Mouse (Mus musculus) embryo, embryonic 9.5 days (tissue): ENCODE measurements around the gene Fam160b1.

Source experiments
- DNase-seq: peaks from one replicate; pipeline ENCODE4 v3.0.0-alpha.2; 2017; ENCODE audit errors: extremely low spot score

Fam160b1 gene

GRCm38 (mm10) chr19:57343860-57344259, 16.6 kb upstream of the Fam160b1 start:
- DNase-seq: no peak

- no peak for DNase-seq
Observed at GRCm38 (mm10) chr19:57344678-57345077, 15.8 kb upstream of the Fam160b1 start.

- no peak for DNase-seq
Observed at GRCm38 (mm10) chr19:57349096-57349495, 11.4 kb upstream of the Fam160b1 start.

DNA sequence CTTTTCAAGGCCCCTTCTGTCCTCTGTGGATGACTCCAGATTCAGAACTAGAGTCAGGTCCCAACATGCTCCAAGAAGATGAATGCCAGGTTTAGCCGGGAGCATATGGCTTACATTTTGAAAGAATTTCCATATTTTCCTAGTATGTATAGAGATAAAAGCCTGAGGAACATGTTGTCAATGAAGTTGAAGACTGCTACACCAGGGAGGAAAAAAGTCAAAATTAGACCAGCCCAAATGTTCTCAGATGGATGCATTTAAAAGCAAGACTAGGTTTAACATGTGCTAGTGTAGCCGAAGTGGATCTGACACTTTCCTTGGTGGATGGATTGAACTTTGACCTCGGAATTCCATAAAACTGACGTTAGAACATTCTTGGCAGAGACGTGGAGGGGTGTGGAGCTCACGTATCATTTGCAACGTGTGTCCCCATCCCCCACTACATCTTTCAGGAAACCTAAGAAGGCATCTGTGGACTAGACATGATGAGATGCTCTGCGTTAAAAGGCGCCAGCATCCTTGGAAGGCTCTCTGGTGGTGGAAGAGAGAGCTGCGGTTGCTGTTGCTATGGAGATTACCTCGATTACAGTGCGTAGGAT, 8.0 kb upstream of the Fam160b1 start:
- no peak for DNase-seq

GRCm38 (mm10) chr19:57353228-57353627, 7.3 kb upstream of the Fam160b1 start:
- no peak for DNase-seq

DNA sequence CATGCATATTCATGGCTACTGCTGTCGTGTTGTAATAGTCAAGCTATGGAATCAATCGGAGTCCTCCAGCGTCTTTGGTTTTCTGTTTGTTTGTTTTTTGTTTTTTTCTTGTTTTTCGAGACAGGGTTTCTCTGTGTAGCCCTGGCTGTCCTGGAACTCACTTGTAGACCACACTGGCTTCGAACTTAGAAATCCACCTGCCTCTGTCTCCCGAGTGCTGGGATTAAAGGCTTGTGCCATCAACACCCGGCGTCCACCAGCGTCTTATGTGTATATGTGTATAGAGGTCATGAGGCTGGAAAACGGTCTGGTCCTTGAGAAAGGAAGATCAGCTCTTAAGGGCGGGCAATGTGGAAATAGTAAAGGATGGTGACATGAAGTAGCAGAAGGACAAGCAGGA, 6.4 kb upstream of the Fam160b1 start:
- no peak for DNase-seq

DNA sequence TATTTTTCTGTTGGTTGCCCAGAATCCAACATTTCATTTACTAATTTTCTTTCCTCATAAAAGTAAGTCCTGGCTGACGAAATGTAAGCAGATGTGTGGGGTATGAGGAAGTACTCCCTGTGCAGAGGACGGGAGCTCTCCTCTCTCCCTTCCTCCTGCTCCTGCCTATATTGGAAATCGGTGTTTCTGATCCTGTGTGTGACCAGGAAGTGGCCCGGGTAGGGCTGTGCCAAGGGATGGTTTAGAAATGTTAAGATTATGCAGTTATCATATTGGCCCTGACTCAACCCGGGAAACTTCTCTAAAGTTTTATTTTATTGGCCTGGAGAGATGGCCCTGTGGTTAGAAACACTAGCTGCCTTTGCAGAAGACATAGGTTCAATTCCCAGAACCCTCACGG, 5.8 kb upstream of the Fam160b1 start:
- DNase-seq: no peak

DNA sequence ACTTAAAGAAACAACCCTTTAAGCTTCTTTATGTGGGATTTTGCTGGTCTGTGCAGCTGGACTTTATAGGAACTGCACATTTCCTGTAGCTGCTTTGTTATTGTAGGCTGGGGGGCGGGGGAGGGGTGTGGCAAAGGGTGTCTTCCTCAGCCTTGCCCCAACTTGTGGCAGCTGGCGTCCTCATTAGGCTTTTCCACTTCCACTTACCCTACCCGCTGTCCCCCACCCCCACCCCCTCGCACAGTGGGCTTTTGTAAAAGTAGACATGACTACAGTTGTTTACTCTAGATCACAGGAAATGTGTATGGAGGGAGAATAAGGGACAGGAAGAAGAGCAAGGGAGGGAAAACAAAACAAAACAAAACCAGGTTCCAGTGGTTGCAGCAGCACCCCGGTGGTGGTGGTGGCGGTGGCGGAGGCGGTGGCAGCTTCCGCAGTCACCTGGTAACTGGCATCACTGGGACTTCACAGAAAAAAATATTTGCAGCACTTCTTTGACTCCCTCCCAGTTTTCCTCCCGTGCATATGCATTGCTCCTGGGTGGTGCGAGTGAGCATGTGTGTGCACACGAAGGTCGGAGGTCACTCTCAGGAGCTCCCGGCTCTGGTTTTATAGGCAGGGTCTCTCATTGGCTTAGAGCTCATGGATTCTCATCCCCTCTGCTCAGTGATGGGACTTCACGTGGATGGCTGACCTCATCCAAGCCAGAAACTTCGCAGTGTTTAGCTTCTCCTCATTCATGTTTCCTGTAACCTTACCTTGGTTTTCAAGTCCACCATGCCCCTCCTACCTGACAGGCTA, 4.8 kb upstream of the Fam160b1 start:
- peak; percentile 16 for DNase-seq

- no peak for DNase-seq
Observed at GRCm38 (mm10) chr19:57356273-57356672, 4.2 kb upstream of the Fam160b1 start.

GRCm38 (mm10) chr19:57357244-57357643, 3.2 kb upstream of the Fam160b1 start:
- DNase-seq: no peak

DNA sequence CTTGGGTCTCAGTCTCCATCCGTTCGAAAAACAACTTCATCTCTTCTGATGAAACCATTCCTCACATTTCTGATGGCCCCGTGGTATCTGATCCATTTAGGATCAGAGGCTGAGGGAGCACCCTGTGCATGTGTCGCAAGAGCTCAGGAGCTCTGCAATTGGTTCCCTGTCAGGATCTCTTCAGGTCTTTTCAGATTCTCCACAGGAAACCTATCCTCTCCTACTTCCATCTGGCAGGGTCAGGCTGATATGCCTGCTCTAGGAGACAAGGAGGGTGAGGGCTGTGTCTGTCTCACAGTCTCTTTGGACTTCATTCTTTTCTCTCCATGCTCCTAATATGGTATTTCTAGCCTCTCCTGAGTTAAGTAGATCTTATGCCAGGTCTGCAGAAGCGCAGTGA, 2.7 kb upstream of the Fam160b1 start:
- DNase-seq: no peak

GRCm38 (mm10) chr19:57358322-57358721, 2.2 kb upstream of the Fam160b1 start:
- no peak for DNase-seq

- DNase-seq: no peak
Observed at GRCm38 (mm10) chr19:57358836-57359598, 1.5 kb upstream of the Fam160b1 start.

- DNase-seq: peak; percentile 18
Observed at GRCm38 (mm10) chr19:57359701-57360326, 666 bp upstream of the Fam160b1 start.

- peak; percentile 78 for DNase-seq
Observed at GRCm38 (mm10) chr19:57361131-57361938, 855 bp downstream of the Fam160b1 start.

DNA sequence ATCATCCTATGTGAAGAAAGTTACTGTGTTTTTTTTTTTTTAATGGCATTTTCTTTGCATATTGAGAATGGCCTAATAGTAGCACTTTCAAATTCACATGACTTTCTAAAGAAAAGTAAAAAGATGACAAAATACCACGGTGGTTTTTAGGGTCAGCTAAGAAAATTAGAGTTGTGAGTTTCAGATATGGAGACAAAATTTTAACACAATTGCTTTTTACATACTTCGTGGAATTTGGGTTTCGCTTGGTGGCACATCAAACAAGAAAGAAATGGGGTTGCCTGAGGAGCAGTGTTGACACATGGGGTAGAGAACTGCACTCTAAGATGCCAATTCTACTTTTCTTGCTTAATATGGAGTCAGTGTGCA, 1.4 kb downstream of the Fam160b1 start:
- DNase-seq: no peak

- no peak for DNase-seq
Observed at GRCm38 (mm10) chr19:57362586-57362985, 2.1 kb downstream of the Fam160b1 start.

DNA sequence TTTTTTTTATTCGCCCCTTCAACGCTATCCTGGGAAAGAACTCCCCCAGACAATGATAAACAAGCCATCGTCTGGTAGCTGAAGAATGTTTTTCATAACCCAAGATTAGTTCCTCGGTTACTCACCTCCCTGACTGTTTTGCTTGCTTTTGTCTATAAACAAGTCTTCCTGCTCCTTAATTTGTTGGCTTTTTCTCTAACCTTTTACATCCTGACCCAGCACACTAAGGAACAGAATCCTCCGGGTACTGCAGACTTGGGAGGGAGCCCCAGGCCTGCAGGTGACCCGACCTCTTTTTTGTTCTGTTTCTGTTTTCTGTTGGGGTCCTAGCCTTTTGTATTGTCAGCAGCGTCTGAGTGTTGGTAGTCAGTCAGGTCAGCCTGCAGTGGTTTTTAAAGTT, 2.6 kb downstream of the Fam160b1 start:
- DNase-seq: no peak

DNA sequence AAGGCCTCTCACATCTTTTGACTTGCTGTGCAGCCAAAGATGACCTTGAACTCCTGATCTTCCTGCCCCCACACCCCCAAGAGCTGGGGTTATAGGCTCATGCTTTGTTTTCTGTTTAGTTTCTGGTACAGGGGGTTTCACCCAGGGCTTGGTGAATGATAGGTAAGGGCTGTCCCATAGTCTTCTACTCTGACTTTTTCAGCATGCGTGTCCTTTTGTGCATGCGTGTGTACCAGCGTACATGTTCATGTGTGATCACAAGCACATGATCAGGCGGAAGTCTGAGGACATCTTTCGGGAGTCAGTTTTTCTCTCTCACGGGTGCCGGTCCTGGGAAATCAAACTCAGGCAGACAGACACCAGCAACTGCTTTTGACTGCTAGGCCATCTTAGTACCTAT, 3.1 kb downstream of the Fam160b1 start:
- no peak for DNase-seq

DNA sequence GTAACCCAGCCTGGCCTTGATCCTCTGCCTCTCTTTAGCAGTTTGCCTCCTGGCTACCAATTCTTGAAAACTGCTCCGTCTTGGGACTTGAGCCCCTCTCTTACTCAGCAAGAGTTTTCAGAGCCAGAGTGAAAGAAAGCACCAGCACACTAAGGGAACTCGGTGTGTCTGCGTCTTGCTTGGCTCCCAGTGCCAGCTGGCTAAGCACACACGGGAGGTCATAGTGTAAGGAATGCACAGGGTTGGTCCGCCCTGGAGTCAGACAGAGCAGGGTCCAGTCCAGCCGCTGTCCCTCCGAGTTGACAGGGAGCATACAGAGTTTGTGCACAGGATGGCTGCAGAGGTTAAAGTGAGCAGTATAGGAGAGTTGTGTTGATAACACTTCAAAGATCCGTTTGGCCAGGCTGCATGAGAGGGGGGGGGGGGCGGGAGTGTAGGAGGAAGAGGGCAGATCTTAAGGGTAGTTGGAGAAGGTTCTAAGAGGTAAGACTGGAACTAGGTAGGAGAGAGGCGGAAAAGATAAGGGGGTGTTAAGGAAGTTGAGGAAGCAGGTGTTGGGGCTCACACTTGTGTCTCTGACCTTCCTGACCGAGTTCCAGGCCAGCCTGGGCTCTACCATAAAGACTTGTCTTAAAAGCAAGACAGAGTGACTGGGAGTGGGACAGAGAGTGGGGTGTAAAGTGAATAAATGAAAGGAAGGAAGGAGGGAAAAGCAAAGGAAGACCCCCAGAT, 4.6 kb downstream of the Fam160b1 start:
- DNase-seq: no peak

DNA sequence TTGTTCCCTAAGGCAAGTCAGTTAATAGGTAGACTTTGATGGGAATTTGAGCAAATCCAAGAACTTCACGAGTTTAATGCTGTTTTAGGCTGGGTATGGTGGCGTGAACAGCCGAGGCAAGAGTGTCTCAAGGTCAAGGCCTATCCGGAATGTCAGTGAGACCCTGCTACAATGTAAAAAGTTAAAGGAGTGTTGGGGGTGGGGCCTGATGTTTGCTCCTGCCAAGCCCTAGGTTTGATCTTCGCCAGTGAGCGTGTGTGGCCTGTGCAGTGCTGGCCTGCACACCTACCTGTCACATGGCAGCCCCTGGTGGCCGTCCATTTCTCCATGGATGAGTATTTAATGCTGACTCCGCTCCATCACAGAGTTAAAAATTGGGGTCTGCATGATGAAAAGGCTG, 5.5 kb downstream of the Fam160b1 start:
- DNase-seq: no peak
